Mouse (Mus musculus): Measurements from ENCODE around the gene Cnr2. TPM values are rescaled to one million over a fixed set of nuclear protein-coding genes. Genes with fewer than 3 reads are reported as not detected.

Gene Cnr2
- polyA plus RNA-seq, 1 experiment from 2014 or later, result 2.8 TPM

DNA sequence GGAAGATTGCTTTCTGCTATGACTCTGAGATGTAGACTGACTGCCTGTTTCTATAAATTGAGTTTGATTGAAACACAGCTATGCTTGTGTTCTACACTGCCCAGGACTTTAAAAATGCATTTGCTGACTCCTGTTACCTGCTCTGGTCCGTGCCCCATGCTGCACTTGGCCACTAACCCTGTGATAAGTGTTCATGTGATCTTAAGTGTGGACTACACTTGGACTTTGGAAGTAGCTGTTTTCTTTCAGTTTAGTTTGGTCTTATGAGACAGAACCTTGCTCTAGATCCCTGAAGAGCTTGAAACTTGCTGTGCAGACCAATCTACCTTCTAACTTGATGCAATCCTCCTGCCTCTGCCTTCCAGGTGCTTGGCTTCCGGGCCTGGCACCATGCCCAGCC lies 29.2 kb downstream of the Cnr2 start:
- no peaks in the 10 kb centered on the region for H3K9me3 ChIP-seq (replicated peaks)
- H3K36me3 ChIP-seq (replicated peaks), result 0 out of 2 replicates have a peak, but pooled peaks cover 39% of the 10 kb centered on the region
- ATAC-seq (ENCODE audit: insufficient read depth), result no peak
- WGBS (ENCODE audit: insufficient replicate concordance), result 81% methylated on average over 2 of the region's 2 CpGs
- no peak overlapping the region for H3K27ac ChIP-seq (replicated peaks)
- H3K9ac ChIP-seq, result no peak overlapping the region
- no peak overlapping the region for H3K4me2 ChIP-seq
- no peaks in the 10 kb centered on the region for H3K27me3 ChIP-seq
- H3K4me3 ChIP-seq (replicated peaks), result no peak overlapping the region
- peaks cover 41% of the 10 kb centered on the region for H3K4me1 ChIP-seq (replicated peaks)

DNA sequence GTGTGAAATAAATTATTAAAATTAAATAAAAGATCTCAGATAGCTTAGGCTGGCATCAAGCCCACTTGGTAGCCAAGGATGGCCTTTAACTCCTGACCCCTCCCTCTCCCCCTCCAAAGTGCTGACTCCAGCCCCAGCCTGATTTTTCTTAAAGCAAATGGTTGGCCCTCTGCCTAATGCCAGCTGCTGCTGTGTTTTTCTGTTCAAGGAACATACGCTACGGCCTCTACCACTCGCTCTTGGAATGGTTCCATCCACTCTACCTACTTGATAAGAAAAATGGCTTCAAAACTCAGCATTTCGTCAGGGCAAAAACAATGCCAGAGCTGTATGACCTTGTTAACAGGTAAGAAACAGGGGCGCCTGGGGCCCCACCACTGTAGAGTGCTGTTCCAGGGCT lies 30.1 kb downstream of the Cnr2 start:
- Histone ChIP-seq H3K36me3 (replicated peaks) (peaks cover 38% of the 10 kb centered on the region), H3K4me1 (replicated peaks) (peaks cover 34% of the 10 kb centered on the region), H3K27me3 (no peaks in the 10 kb centered on the region), H3K9me3 (replicated peaks) (no peaks in the 10 kb centered on the region), H3K4me2 (no peak overlapping the region), H3K9ac (no peak overlapping the region), H3K27ac (replicated peaks) (no peak overlapping the region), H3K4me3 (replicated peaks) (no peak overlapping the region)
- ATAC-seq (ENCODE audit: insufficient read depth), result no peak
- WGBS (ENCODE audit: insufficient replicate concordance), result 78% methylated on average over 5 of the region's 5 CpGs

DNA sequence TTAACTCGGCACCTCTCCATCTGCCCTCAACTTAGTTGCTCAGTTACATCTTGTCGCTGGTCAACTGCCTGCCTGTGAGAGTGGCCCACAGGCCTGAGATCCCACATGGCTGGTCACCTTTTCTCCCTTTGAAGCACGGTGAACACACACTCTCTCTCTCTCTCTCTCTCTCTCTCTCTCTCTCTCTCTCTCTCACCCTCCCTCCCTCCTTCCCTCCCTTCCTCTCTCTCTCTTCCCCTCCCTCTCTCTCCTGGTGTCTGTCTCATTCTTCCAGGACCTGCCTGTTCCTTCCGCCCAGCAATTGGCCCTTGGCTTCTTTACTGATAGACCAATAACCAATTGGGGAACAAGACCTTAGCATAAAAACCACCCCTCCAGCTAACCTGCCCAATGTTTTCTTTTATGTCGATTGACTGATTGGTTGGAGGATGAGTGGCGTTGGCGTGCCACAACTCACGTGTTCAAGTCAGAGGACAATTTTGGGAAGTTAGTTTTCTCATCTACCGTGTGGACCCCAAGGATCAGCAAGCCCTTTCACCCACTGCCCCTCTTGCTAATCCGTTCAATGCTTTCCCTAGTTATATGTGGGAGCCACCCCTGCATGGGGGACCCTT lies 31.1 kb downstream of the Cnr2 start:
- H3K4me3 ChIP-seq (replicated peaks), result no peak overlapping the region
- H3K27ac ChIP-seq (replicated peaks), result no peak overlapping the region
- H3K36me3 ChIP-seq (replicated peaks), result peaks cover 47% of the 10 kb centered on the region
- no peaks in the 10 kb centered on the region for H3K9me3 ChIP-seq (replicated peaks)
- H3K9ac ChIP-seq, result no peak overlapping the region
- no peaks in the 10 kb centered on the region for H3K27me3 ChIP-seq
- H3K4me2 ChIP-seq, result no peak overlapping the region
- 69% methylated on average over 10 of the region's 10 CpGs for WGBS (ENCODE audit: insufficient replicate concordance)
- peaks cover 30% of the 10 kb centered on the region for H3K4me1 ChIP-seq (replicated peaks)
- ATAC-seq (ENCODE audit: insufficient read depth), result no peak

DNA sequence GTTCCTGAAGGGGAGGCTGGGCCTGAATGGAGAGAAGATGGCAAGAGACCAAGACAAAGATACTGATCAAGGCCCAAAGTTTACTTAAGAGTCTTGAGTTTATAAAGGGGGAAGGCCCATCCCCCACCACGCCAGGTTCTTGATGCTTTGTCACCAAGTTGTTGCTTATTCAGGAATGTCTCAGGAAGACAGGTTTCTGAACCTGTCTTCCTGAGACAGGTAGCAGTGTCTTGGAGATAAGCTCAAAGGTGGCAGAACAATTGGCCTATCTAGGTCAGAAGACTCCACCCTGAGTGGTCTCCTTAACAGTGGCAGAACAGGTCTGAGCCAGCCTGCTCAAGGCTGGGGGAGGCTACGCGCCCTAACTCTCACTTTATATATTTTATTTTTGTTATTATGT lies 31.7 kb downstream of the Cnr2 start:
- 80% methylated on average over 3 of the region's 3 CpGs for WGBS (ENCODE audit: insufficient replicate concordance)
- Histone ChIP-seq H3K27ac (replicated peaks) (no peak overlapping the region), H3K9me3 (replicated peaks) (no peaks in the 10 kb centered on the region), H3K36me3 (replicated peaks) (peaks cover 47% of the 10 kb centered on the region), H3K9ac (no peak overlapping the region), H3K4me1 (replicated peaks) (peaks cover 24% of the 10 kb centered on the region), H3K4me3 (replicated peaks) (no peak overlapping the region), H3K4me2 (no peak overlapping the region), H3K27me3 (no peaks in the 10 kb centered on the region)
- no peak for ATAC-seq (ENCODE audit: insufficient read depth)

DNA sequence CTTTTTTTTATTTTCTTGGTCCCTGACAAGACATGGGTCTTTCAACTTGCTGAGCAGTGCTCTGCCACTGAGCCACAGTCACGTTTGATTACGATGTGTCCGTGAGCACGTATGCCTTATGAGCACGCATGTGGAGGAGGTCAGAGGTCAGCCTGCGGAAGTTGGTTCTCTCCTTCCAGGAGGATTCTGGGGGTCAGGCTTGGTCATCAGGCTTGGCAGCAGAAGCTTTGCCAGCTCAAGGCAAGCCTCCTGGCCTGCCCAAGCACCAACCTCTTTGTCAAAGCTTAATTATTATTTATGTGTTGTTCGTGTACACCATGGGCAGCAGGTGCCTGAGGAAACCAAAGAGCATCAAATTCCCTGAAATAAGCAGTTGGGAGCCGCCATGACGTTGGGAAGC lies 33.2 kb downstream of the Cnr2 start:
- no peak for ATAC-seq (ENCODE audit: insufficient read depth)

DNA sequence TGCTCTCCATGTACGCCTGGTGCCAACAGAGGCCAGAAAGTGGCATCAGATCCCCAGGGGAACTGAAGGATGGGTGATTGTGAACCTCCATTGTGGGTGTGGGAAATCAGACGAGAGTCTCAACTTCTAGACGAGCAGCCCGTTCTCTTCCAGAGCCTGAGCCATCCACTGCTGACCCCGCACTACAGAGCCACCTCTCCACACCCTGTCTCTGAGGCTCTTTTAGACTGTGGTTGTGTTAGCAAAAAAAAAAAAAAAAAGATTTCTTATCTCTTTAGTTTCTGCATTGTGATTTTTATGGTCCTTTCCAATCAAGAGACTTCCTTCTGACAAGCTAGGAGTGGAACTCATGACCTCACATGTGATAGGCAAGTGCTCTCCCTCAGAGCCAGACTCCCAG lies 34.2 kb downstream of the Cnr2 start:
- Histone ChIP-seq H3K4me2 (no peak overlapping the region), H3K9me3 (replicated peaks) (no peaks in the 10 kb centered on the region), H3K4me3 (replicated peaks) (no peak overlapping the region), H3K4me1 (replicated peaks) (peaks cover 25% of the 10 kb centered on the region), H3K27ac (replicated peaks) (no peak overlapping the region), H3K36me3 (replicated peaks) (peaks cover 51% of the 10 kb centered on the region), H3K9ac (no peak overlapping the region), H3K27me3 (no peaks in the 10 kb centered on the region)
- no peak for ATAC-seq (ENCODE audit: insufficient read depth)
- WGBS (ENCODE audit: insufficient replicate concordance), result 76% methylated on average over 5 of the region's 5 CpGs

More for the DNA sequence above, 33.2 kb downstream of the Cnr2 start:
- Histone ChIP-seq H3K27ac (replicated peaks) (no peak overlapping the region), H3K4me2 (no peak overlapping the region), H3K36me3 (replicated peaks) (peaks cover 49% of the 10 kb centered on the region), H3K27me3 (no peaks in the 10 kb centered on the region), H3K9ac (no peak overlapping the region), H3K9me3 (replicated peaks) (no peaks in the 10 kb centered on the region), H3K4me1 (replicated peaks) (peaks cover 15% of the 10 kb centered on the region), H3K4me3 (replicated peaks) (no peak overlapping the region)
- 84% methylated on average over 9 of the region's 9 CpGs for WGBS (ENCODE audit: insufficient replicate concordance)

DNA sequence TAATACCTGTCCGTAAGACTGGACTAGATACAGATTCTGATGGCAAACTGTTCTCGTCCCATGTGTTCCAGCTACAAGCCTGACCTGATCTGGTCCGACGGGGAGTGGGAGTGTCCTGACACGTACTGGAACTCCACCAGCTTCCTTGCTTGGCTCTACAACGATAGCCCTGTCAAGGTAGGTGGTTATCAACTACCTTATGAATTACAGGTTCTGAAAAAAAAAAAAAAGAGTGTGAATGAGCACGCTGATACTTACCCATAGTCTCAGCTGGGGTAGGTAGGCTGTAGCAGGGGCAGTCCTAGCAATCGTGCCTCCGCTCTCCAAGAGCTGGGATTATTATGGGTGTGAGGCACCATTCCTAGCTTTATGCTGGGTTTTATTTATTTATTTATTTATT lies 34.6 kb downstream of the Cnr2 start:
- ATAC-seq (ENCODE audit: insufficient read depth), result no peak
- peaks cover 48% of the 10 kb centered on the region for H3K36me3 ChIP-seq (replicated peaks)
- H3K27ac ChIP-seq (replicated peaks), result no peak overlapping the region
- no peak overlapping the region for H3K4me3 ChIP-seq (replicated peaks)
- H3K9ac ChIP-seq, result no peak overlapping the region
- H3K9me3 ChIP-seq (replicated peaks), result no peaks in the 10 kb centered on the region
- 82% methylated on average over 9 of the region's 9 CpGs for WGBS (ENCODE audit: insufficient replicate concordance)
- no peaks in the 10 kb centered on the region for H3K27me3 ChIP-seq
- H3K4me1 ChIP-seq (replicated peaks), result peaks cover 29% of the 10 kb centered on the region
- no peak overlapping the region for H3K4me2 ChIP-seq

DNA sequence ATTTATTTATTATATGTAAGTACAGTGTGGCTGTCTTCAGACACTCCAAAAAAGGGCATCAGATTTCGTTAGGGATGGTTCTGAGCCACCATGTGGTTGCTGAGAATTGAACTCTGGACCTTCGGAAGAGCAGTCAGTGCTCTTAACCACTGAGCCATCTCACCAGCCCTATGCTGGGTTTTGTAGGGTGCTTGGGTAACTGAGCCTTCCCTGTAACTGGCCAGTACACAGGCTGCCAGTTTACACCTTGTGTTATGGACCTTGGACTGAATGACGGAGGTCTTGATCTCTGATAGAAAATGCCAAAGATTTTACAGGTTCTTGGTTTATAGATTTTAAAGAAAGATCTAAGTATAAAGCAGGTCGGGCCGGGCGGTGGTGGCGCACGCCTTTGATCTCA lies 35.0 kb downstream of the Cnr2 start:
- ATAC-seq (ENCODE audit: insufficient read depth), result no peak
- H3K36me3 ChIP-seq (replicated peaks), result peaks cover 48% of the 10 kb centered on the region

DNA sequence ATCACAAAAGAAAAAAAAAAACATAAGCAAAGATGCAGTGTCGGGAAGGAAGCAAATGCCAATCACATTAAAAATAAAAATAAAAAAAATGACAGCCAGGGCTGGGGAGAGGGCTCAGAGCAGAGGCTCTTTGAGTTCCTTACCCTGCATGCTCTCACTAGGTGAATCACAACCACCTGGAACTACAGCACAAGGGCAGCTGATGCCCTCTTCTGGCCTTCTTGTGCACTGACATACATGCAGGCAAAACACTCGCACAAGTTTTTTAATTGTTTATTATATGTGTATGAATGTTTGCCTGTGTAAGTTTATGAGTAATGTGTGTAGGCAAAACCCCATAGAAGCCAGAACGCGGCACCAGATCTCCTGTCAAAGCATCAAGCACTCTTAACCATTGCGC lies 36.6 kb downstream of the Cnr2 start:
- peaks cover 37% of the 10 kb centered on the region for H3K36me3 ChIP-seq (replicated peaks)
- no peak for ATAC-seq (ENCODE audit: insufficient read depth)
- no peaks in the 10 kb centered on the region for H3K9me3 ChIP-seq (replicated peaks)
- H3K4me1 ChIP-seq (replicated peaks), result peaks cover 37% of the 10 kb centered on the region
- no peaks in the 10 kb centered on the region for H3K27me3 ChIP-seq
- no peak overlapping the region for H3K4me2 ChIP-seq
- H3K27ac ChIP-seq (replicated peaks), result no peak overlapping the region
- WGBS (ENCODE audit: insufficient replicate concordance), result 64% methylated on average over 5 of the region's 5 CpGs
- H3K4me3 ChIP-seq (replicated peaks), result no peak overlapping the region
- no peak overlapping the region for H3K9ac ChIP-seq

More for the DNA sequence above, 35.0 kb downstream of the Cnr2 start:
- Histone ChIP-seq H3K27me3 (no peaks in the 10 kb centered on the region), H3K4me3 (replicated peaks) (no peak overlapping the region), H3K4me2 (no peak overlapping the region), H3K9ac (no peak overlapping the region), H3K4me1 (replicated peaks) (peaks cover 33% of the 10 kb centered on the region), H3K9me3 (replicated peaks) (no peaks in the 10 kb centered on the region), H3K27ac (replicated peaks) (no peak overlapping the region)
- WGBS (ENCODE audit: insufficient replicate concordance), result 75% methylated on average over 8 of the region's 8 CpGs

DNA sequence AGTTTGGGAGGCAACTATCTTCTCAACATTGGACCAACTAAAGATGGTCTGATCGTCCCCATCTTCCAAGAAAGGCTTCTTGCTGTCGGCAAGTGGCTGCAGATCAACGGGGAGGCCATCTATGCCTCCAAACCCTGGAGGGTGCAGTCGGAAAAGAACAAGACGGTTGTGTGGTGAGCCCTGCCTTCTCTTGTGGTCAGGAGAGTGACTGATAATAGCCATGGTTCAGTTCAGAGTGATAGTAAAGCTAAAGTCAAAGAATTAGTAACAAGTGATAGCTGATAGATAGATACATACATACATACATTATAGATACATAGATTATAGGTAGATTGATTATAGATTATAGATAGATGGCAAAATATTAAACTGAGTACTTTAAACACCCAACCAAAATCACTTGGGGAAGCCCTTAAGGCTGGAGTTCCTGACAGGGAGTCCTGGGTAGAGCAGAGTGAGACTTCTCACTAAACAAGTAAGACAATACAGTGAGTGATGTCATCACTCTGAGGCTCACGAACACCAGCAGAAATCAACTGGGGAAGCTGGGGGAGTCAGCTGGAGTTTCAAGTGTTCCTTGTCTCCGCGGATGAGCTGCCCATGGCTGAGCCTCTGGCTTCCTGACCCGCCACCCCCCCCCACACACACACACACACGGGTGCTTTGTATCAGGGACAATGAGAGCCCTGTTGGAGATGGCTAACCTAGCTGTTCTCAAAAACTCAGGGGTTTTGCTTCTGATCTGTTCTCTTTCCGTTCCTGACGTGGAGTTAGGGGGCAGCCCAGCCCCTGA lies 39.7 kb downstream of the Cnr2 start:
- no peak overlapping the region for H3K4me3 ChIP-seq (replicated peaks)
- H3K9ac ChIP-seq, result no peak overlapping the region
- H3K36me3 ChIP-seq (replicated peaks), result peaks cover 41% of the 10 kb centered on the region
- no peaks in the 10 kb centered on the region for H3K27me3 ChIP-seq
- peak overlapping the region; percentile 58 for H3K27ac ChIP-seq (replicated peaks)
- no peaks in the 10 kb centered on the region for H3K9me3 ChIP-seq (replicated peaks)
- H3K4me2 ChIP-seq, result peak overlapping the region; percentile 29; the same call in 1 of the 2 replicates
- WGBS (ENCODE audit: insufficient replicate concordance), result 23% methylated on average over 12 of the region's 12 CpGs
- H3K4me1 ChIP-seq (replicated peaks), result peaks cover 57% of the 10 kb centered on the region
- ATAC-seq (ENCODE audit: insufficient read depth), result peak; percentile 62

DNA sequence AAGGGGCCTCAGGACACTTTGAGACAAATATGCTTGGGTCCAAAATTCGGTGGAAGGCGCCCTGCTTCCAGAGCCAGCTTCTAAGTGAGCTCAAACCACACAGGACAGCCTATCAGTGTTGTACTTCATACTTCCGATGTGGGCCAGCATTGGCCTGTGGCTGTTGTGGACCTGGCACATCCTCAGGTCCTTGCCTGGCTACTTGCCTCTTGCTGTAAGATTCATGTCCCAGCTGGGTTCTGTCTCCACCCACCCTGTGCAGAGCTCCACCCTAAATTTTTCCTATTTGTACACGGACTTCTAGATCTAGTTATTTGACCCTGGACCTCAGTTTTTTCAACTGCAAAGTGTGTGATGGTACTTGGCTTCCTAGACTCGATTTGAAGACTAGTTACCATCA lies 40.3 kb downstream of the Cnr2 start:
- H3K9me3 ChIP-seq (replicated peaks), result no peaks in the 10 kb centered on the region
- no peaks in the 10 kb centered on the region for H3K27me3 ChIP-seq
- peak; percentile 37; the same call in 1 of the 2 replicates for ATAC-seq (ENCODE audit: insufficient read depth)
- peak overlapping the region; percentile 58 for H3K27ac ChIP-seq (replicated peaks)
- no peak overlapping the region for H3K4me3 ChIP-seq (replicated peaks)
- WGBS (ENCODE audit: insufficient replicate concordance), result 38% methylated on average over 5 of the region's 5 CpGs
- H3K4me2 ChIP-seq, result peak overlapping the region; percentile 29; the same call in 1 of the 2 replicates
- peaks cover 39% of the 10 kb centered on the region for H3K36me3 ChIP-seq (replicated peaks)
- peaks cover 57% of the 10 kb centered on the region for H3K4me1 ChIP-seq (replicated peaks)
- H3K9ac ChIP-seq, result no peak overlapping the region
